Mouse (Mus musculus) spleen, adult 18-20 months (tissue): ENCODE data around the gene Abl1.

Source experiments
- DNase-seq, 2 experiments: peaks; one replicate each; pipeline ENCODE4 v3.0.0; 2022; ENCODE audit warnings: mixed read lengths in 2 of 2

Abl1 gene

GRCm38 (mm10) chr2:31828311-31828825 lies 140.2 kb downstream of the Abl1 start:
- DNase-seq, result no peak

DNA sequence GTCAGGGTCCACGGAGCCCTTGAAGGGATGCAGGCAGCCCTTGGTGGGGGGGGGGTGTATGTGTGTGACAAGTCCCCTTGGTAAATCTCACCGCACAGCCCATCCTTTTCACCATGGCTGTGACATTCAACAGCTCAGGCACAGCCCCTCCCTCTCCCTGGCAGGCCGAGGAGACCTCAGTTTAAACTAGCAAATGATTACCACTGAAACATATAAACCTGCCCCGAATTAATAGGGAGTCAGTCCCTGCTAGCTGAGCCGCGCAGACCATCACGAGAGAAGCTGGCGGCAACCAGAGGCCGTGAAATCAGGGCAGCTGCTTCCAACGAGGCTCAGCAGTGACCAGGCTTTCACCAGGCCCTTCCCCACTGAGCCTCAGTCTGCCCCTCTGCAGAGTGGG lies 147.9 kb downstream of the Abl1 start:
- DNase-seq, result no peak

- no peak for DNase-seq
Measured at GRCm38 (mm10) chr2:31836985-31837384, 148.8 kb downstream of the Abl1 start.

- DNase-seq, result no peak
Measured at GRCm38 (mm10) chr2:31838868-31839267, 150.7 kb downstream of the Abl1 start.

GRCm38 (mm10) chr2:31844729-31845136 lies 156.6 kb downstream of the Abl1 start:
- DNase-seq, result no peak

- no peak for DNase-seq
Measured at GRCm38 (mm10) chr2:31845512-31845895, 157.3 kb downstream of the Abl1 start.

GRCm38 (mm10) chr2:31845896-31846691 lies 157.9 kb downstream of the Abl1 start, which contains the start of gene Fibcd1:
Gene Fibcd1 (minus strand): TSS chr2:31846005.
- no peak for DNase-seq

- DNase-seq, result no peak
Measured at GRCm38 (mm10) chr2:31846692-31847660, 158.8 kb downstream of the Abl1 start.

- DNase-seq, result peak; percentile 36 to 60
Measured at GRCm38 (mm10) chr2:31847908-31848307, 159.7 kb downstream of the Abl1 start.

GRCm38 (mm10) chr2:31850141-31850540 lies 162.0 kb downstream of the Abl1 start:
- no peak for DNase-seq
